Mouse (Mus musculus) brown adipose tissue, adult 24 weeks (tissue): Measurements from ENCODE around the gene Dna2. TPM values are rescaled to one million over a fixed set of nuclear protein-coding genes. Genes with fewer than 3 reads are reported as not detected.
A peak's percentile ranks its signal among the peaks of the same experiment; 100 is the strongest.

Experiments used
- H3K27ac ChIP-seq: fragments of 200-500 bp; replicated peaks from 2 replicates; pipeline ENCODE4 v1.5.1; 2012; ENCODE audit warnings: low read depth, mild to moderate bottlenecking, low read length
- H3K4me1 ChIP-seq: fragments of 200-500 bp; 2 replicates; pipeline ENCODE4 v1.6.1; 2012; ENCODE audit warnings: low read length, mixed read lengths; ENCODE audit not compliant: control insufficient read depth, insufficient read depth, insufficient read length
- H3K4me3 ChIP-seq: fragments of 200-500 bp; 2 replicates; pipeline ENCODE4 v1.5.1; 2012; ENCODE audit warnings: low read depth, mild to moderate bottlenecking, low read length, moderate library complexity; ENCODE audit not compliant: insufficient read depth
- polyA plus RNA-seq: library from polyadenylated mRNA; stranded (reverse); fragments of >200 nt; gene quantifications from 2 replicates; pipeline ENCODE4 v1.2.4, GENCODE M21; 2012; ENCODE audit not compliant: missing spikeins, insufficient read depth, insufficient read length

The Dna2 gene
- polyA plus RNA-seq, 1 experiment = 0.28 TPM

- H3K4me1 ChIP-seq = no peaks in the 10 kb centered on the region
- no peak overlapping the region for H3K4me3 ChIP-seq
- H3K27ac ChIP-seq = no peak overlapping the region
Measured at GRCm38 (mm10) chr10:63010268-63010667, 63.4 kb downstream of the Dna2 start.

- Histone ChIP-seq H3K4me1 (no peaks in the 10 kb centered on the region), H3K27ac (no peak overlapping the region), H3K4me3 (no peak overlapping the region)
Measured at GRCm38 (mm10) chr10:63011556-63011955, 64.7 kb downstream of the Dna2 start.

- H3K4me3 ChIP-seq = no peak overlapping the region
- no peak overlapping the region for H3K27ac ChIP-seq
- no peaks in the 10 kb centered on the region; the same call in 1 of the 2 replicates for H3K4me1 ChIP-seq
Measured at GRCm38 (mm10) chr10:63013476-63013875, 66.7 kb downstream of the Dna2 start.

GRCm38 (mm10) chr10:63014168-63014567 is 67.3 kb downstream of the Dna2 start:
- peaks cover 3% of the 10 kb centered on the region for H3K4me1 ChIP-seq
- H3K4me3 ChIP-seq = no peak overlapping the region
- no peak overlapping the region for H3K27ac ChIP-seq

- Histone ChIP-seq H3K4me3 (no peak overlapping the region), H3K27ac (no peak overlapping the region), H3K4me1 (peaks cover 8% of the 10 kb centered on the region)
Measured at GRCm38 (mm10) chr10:63019304-63019703, 72.5 kb downstream of the Dna2 start.

- no peak overlapping the region for H3K27ac ChIP-seq
- H3K4me1 ChIP-seq = peaks cover 8% of the 10 kb centered on the region
- peak overlapping the region; percentile 97 for H3K4me3 ChIP-seq
Measured at GRCm38 (mm10) chr10:63021702-63022101, 74.9 kb downstream of the Dna2 start.

GRCm38 (mm10) chr10:63022541-63023120 is 75.8 kb downstream of the Dna2 start:
- Histone ChIP-seq H3K4me1 (peaks cover 8% of the 10 kb centered on the region), H3K27ac (peak overlapping the region; percentile 98), H3K4me3 (peak overlapping the region; percentile 97)

- peak overlapping the region; percentile 97 for H3K4me3 ChIP-seq
- peak overlapping the region; percentile 98 for H3K27ac ChIP-seq
- peaks cover 8% of the 10 kb centered on the region for H3K4me1 ChIP-seq
Measured at GRCm38 (mm10) chr10:63023121-63023748, 76.4 kb downstream of the Dna2 start.

Other genes starting within 250 kb of the Dna2 start
- 1.1 TPM in 1 of 2 replicates, not detected in the other for gene Stox1, start 220.9 kb upstream of the Dna2 start, polyA plus RNA-seq
- 17.6 and 36.2 TPM in 2 replicates for gene Ccar1, start 154.7 kb upstream of the Dna2 start, polyA plus RNA-seq
- 0.12 and 0.50 TPM in 2 replicates for gene Tet1, start 38.0 kb upstream of the Dna2 start, polyA plus RNA-seq
- gene Slc25a16, start 26.4 kb upstream of the Dna2 start, polyA plus RNA-seq = 38.1 and 43.0 TPM in 2 replicates
- 4.2 and 7.5 TPM in 2 replicates for gene Rufy2, start 33.2 kb downstream of the Dna2 start, polyA plus RNA-seq
- gene Hnrnph3, start 77.2 kb downstream of the Dna2 start, polyA plus RNA-seq = 30.0 and 45.4 TPM in 2 replicates
- 0.58 and 1.9 TPM in 2 replicates for gene Pbld2, start 77.3 kb downstream of the Dna2 start, polyA plus RNA-seq
- 5.3 TPM in 2 replicates for gene Pbld1, start 113.1 kb downstream of the Dna2 start, polyA plus RNA-seq
- not detected in 2 replicates for gene Atoh7, start 152.6 kb downstream of the Dna2 start, polyA plus RNA-seq